Mouse (Mus musculus) granulocyte monocyte progenitor cell, adult 5-6 weeks (primary cell): ENCODE measurements around the gene Rars. TPM values are rescaled to one million over a fixed set of nuclear protein-coding genes. Genes with fewer than 3 reads are reported as not detected.
"Not testable (repeated sequence)": the region's sequence is repeated elsewhere in the genome, so short reads cannot be mapped to it uniquely, and the experiment has no call there.

Source experiments
- ATAC-seq: replicated peaks from 2 replicates; pipeline ENCODE4 v1.8.0; 2016; ENCODE audit warnings: mild to moderate bottlenecking, moderate TSS enrichment, inconsistent platforms; ENCODE audit not compliant: poor library complexity, severe bottlenecking
- total RNA-seq, 2 experiments: library from RNA; stranded (forward) in 1 of 2; stranded (reverse) in 1 of 2; fragments of 200-712, 200-1000 nt in 1 of 2; fragments of >200 nt in 1 of 2; fragmentation: Nextera tagmentation in 1 of 2; gene quantifications; 2 replicates each; pipeline ENCODE4 v1.2.3; 2014 to 2017

Rars gene
- total RNA-seq, 2 experiments from 2014 or later, result 120 to 133 TPM

- ATAC-seq, result no peak
These were observed 6.0 kb upstream of the Rars start for GRCm38 (mm10) chr11:35840282-35840681.

GRCm38 (mm10) chr11:35838345-35839338 lies 4.3 kb upstream of the Rars start:
- ATAC-seq, result peak; percentile 80

GRCm38 (mm10) chr11:35837156-35838126 lies 3.1 kb upstream of the Rars start:
- ATAC-seq, result no peak

- peak; percentile 28 for ATAC-seq
These were observed 1.0 kb downstream of the Rars start for GRCm38 (mm10) chr11:35833270-35833669.

- no peak for ATAC-seq
These were observed 2.2 kb downstream of the Rars start for GRCm38 (mm10) chr11:35832139-35832538.

- ATAC-seq, result peak; percentile 97
These were observed 6.6 kb downstream of the Rars start for GRCm38 (mm10) chr11:35827714-35828113.

- ATAC-seq, result no peak
These were observed 18.0 kb downstream of the Rars start for GRCm38 (mm10) chr11:35816316-35816715.

GRCm38 (mm10) chr11:35811458-35811857 lies 22.8 kb downstream of the Rars start:
- ATAC-seq, result no peak

- no peak for ATAC-seq
These were observed 33.0 kb downstream of the Rars start for GRCm38 (mm10) chr11:35801332-35801731.

GRCm38 (mm10) chr11:35798874-35799273 lies 35.4 kb downstream of the Rars start, which contains the start of gene Fbll1:
Gene Fbll1, minus strand, starts transcription at chr11:35798884.
- ATAC-seq, result peak; percentile 89

GRCm38 (mm10) chr11:35798495-35798820 lies 35.8 kb downstream of the Rars start:
- peak; percentile 28 for ATAC-seq

GRCm38 (mm10) chr11:35797751-35798494 lies 36.4 kb downstream of the Rars start:
- peak; percentile 13; the same call in 1 of the 2 replicates for ATAC-seq

- not testable (repeated sequence) for ATAC-seq
These were observed 41.5 kb downstream of the Rars start for GRCm38 (mm10) chr11:35792800-35793199.

GRCm38 (mm10) chr11:35788443-35788842 lies 45.9 kb downstream of the Rars start:
- no peak for ATAC-seq

- no peak for ATAC-seq
These were observed 49.8 kb downstream of the Rars start for GRCm38 (mm10) chr11:35784537-35784936.

GRCm38 (mm10) chr11:35784002-35784401 lies 50.3 kb downstream of the Rars start:
- ATAC-seq, result no peak

GRCm38 (mm10) chr11:35783038-35783437 lies 51.3 kb downstream of the Rars start:
- ATAC-seq, result no peak

GRCm38 (mm10) chr11:35782444-35782843 lies 51.9 kb downstream of the Rars start:
- no peak for ATAC-seq

GRCm38 (mm10) chr11:35780336-35780735 lies 54.0 kb downstream of the Rars start:
- no peak for ATAC-seq

- ATAC-seq, result no peak
These were observed 57.9 kb downstream of the Rars start for GRCm38 (mm10) chr11:35776452-35776851.
